8 mouse cellular contexts compared by ENCODE assay signal in genomic region chr1:135765645-135766591, GRCm38 (mm10). TPM values are rescaled to one million over a fixed set of nuclear protein-coding genes. Genes with fewer than 3 reads are reported as not detected.
A peak's percentile ranks its signal among the peaks of the same experiment; 100 is the strongest.
DNase-seq lines count a peak whose midpoint lies in the region; ATAC-seq and TF ChIP-seq lines count a peak whose summit lies in the region.

Gene Phlda3 (plus strand): TSS chr1:135766119.

- no peaks in the 10 kb centered on the region for H3K4me1 ChIP-seq in cerebellum, adult 2 months (ENCODE audit: control insufficient read depth, insufficient read depth, low read length)
- peaks cover 24% of the 10 kb centered on the region for H3K4me1 ChIP-seq in hindbrain, embryonic 12.5 days

- peaks cover 2% of the 10 kb centered on the region; the same call in 1 of the 2 replicates for H3K36me3 ChIP-seq in hindbrain, embryonic 12.5 days

- peak within 1 kb of the TSS; percentile 39 for H3K4me3 ChIP-seq in cerebellum, adult 2 months (replicated peaks; ENCODE audit: insufficient read depth, low read depth, low read length)
- H3K4me3 ChIP-seq in hindbrain, embryonic 12.5 days, result peak within 1 kb of the TSS; percentile 66

- H3K9me3 ChIP-seq in hindbrain, embryonic 12.5 days (replicated peaks), result no peaks in the 10 kb centered on the region

- no peak for TF ChIP-seq POLR2A in cerebellum, adult 2 months (IDR thresholded peaks at IDR 0.05; ENCODE audit: borderline replicate concordance, insufficient read depth, low read length)

- 2% methylated on average over 90 of the region's 90 CpGs for WGBS in cerebellum, adult 2 months
- under 1% methylated on average over 88 of the region's 90 CpGs for WGBS in hindbrain, embryonic 12.5 days

- no peak within 1 kb of the TSS; the same call in 1 of the 2 replicates for H3K27ac ChIP-seq in cerebellum, adult 2 months (ENCODE audit: insufficient read depth, low read length)
- peak within 1 kb of the TSS; percentile 75 for H3K27ac ChIP-seq in hindbrain, embryonic 12.5 days

- peak within 1 kb of the TSS; percentile 83 for H3K9ac ChIP-seq in hindbrain, embryonic 12.5 days

- H3K4me2 ChIP-seq in hindbrain, embryonic 12.5 days (replicated peaks), result peak within 1 kb of the TSS; percentile 93

- no peaks in the 10 kb centered on the region for H3K27me3 ChIP-seq in cerebellum, adult 2 months (ENCODE audit: control insufficient read depth, insufficient read depth, low read length)
- H3K27me3 ChIP-seq in hindbrain, embryonic 12.5 days, result peaks cover 20% of the 10 kb centered on the region; the same call in 1 of the 2 replicates

- TF ChIP-seq CTCF in cerebellum, adult 2 months (IDR thresholded peaks at IDR 0.05; ENCODE audit: borderline replicate concordance, insufficient read depth, low read depth, low read length), result no peak

- ATAC-seq in hindbrain, embryonic 12.5 days (ENCODE audit: low FRiP score), result peak; percentile 85

- peak; percentile 4 for DNase-seq in MEL-GATA-1-ER (ENCODE audit: extremely low read depth, low read depth)
- peak; percentile 39 to 50 for DNase-seq in cerebellum, adult 2 months
- DNase-seq in frontal cortex, postnatal 25 days (ENCODE audit: low spot score in 2 of 2), result peak; percentile 24 to 33
- peak; percentile 50 to 54 for DNase-seq in layer of hippocampus, postnatal 25 days (ENCODE audit: extremely low spot score in 1 of 2, low spot score in 1 of 2)
- DNase-seq in lung, postnatal 36 days, result peak; percentile 84
- DNase-seq in right cerebral cortex, adult 2 months (ENCODE audit: low spot score in 2 of 2), result peak; percentile 37 to 52
- DNase-seq in urinary bladder, postnatal 36 days (ENCODE audit: low spot score in 2 of 2), result peak; percentile 87 to 88

RNA-seq across cellular contexts. Expression of gene Phlda3, which starts in this region (rescaled TPM):
- 72.7 and 93.0 TPM in 2 replicates for polyA plus RNA-seq in cerebellum, adult 2 months (2012; rRNA removed)
- 18.3 and 19.1 TPM in 2 replicates for polyA plus RNA-seq in hindbrain, embryonic 12.5 days (2016; fragmentation: Nextera tagmentation; extraction: Ambion mirVana)
- 10 to 100 TPM; 17.2 to 22.7 TPM for total RNA-seq in layer of hippocampus, postnatal 25 days (2021)

Comparison
In these comparisons a context has a peak if more than half of its experiments do, and no peak if none do; other contexts are left out.
1. DNase-seq: peak in every context shown above with its lines; median percentile 88 in urinary bladder, postnatal 36 days; 84 in lung, postnatal 36 days; 52 in layer of hippocampus, postnatal 25 days; 44 in cerebellum, adult 2 months; 44 in right cerebral cortex, adult 2 months; 28 in frontal cortex, postnatal 25 days; 4 in MEL-GATA-1-ER.